Mouse (Mus musculus) liver, embryonic 11.5 days (tissue): ENCODE data around the gene Gas2. TPM values are rescaled to one million over a fixed set of nuclear protein-coding genes. Genes with fewer than 3 reads are reported as not detected.

ENCODE experiments used
- ATAC-seq: fragments of 200-750 bp; cut with Nextera tagmentation; replicated peaks from 2 replicates; pipeline ENCODE4 v1.8.0; 2017; ENCODE audit warnings: moderate number of reproducible peaks, mild to moderate bottlenecking, moderate TSS enrichment, moderate library complexity; ENCODE audit not compliant: low FRiP score
- DNase-seq: peaks from one replicate; pipeline ENCODE4 v3.0.0-alpha.2; 2017; ENCODE audit warnings: low spot score
- H3K27ac ChIP-seq: fragments of 300-500 bp; sonication (generic); 2 replicates; pipeline ENCODE4 v1.5.1; 2014; ENCODE audit warnings: mild to moderate bottlenecking, low read depth, low read length, control low read depth
- H3K27me3 ChIP-seq: fragments of 300-500 bp; sonication (generic); replicated peaks from 2 replicates; pipeline ENCODE4 v1.6.1; 2014; ENCODE audit warnings: low read length, mixed read lengths; ENCODE audit not compliant: control insufficient read depth, insufficient read depth
- H3K36me3 ChIP-seq: fragments of 300-500 bp; sonication (generic); 2 replicates; pipeline ENCODE4 v1.6.1; 2014; ENCODE audit warnings: mild to moderate bottlenecking, low read length, moderate library complexity, mixed read lengths; ENCODE audit not compliant: control insufficient read depth, insufficient read depth
- H3K4me1 ChIP-seq: fragments of 300-500 bp; sonication (generic); replicated peaks from 2 replicates; pipeline ENCODE4 v1.6.1; 2014; ENCODE audit warnings: low read length, mixed read lengths; ENCODE audit not compliant: control insufficient read depth, insufficient read depth
- H3K4me2 ChIP-seq: fragments of 300-500 bp; sonication (generic); 2 replicates; pipeline ENCODE4 v1.6.1; 2014; ENCODE audit warnings: mild to moderate bottlenecking, control low read depth, moderate library complexity
- H3K4me3 ChIP-seq: fragments of 300-500 bp; sonication (generic); 2 replicates; pipeline ENCODE4 v1.5.1; 2014; ENCODE audit warnings: low read depth, low read length, control low read depth
- H3K9ac ChIP-seq: fragments of 300-500 bp; sonication (generic); 2 replicates; pipeline ENCODE4 v1.6.1; 2014; ENCODE audit warnings: low read depth, low read length, control low read depth
- H3K9me3 ChIP-seq: fragments of 300-500 bp; sonication (generic); 2 replicates; pipeline ENCODE4 v1.6.1; 2016; ENCODE audit warnings: low read length, inconsistent platforms, mixed read lengths; ENCODE audit not compliant: control insufficient read depth
- WGBS: fragments of 180-500 bp; shearing (Covaris S2); extraction: QIAGEN DNeasy Blood & Tissue Kit; methylation state at CpG from one replicate; pipeline ENCODE4 v1.1.7; 2014; 5-methylcytosine and 5-hydroxymethylcytosine counted together
- polyA plus RNA-seq: library from polyadenylated mRNA; unstranded; fragments of >200 nt; fragmentation: Nextera tagmentation; extraction: Ambion mirVana; gene quantifications from 2 replicates; pipeline ENCODE4 v1.2.1, GENCODE M21; 2014

The Gas2 gene
- polyA plus RNA-seq, 1 experiment from 2014 or later, result 13.3 TPM

GRCm38 (mm10) chr7:51937337-51937736 is 75.5 kb downstream of the Gas2 start:
- no peak for ATAC-seq
- no peak for DNase-seq
- Histone ChIP-seq H3K9ac (no peak overlapping the region), H3K9me3 (no peaks in the 10 kb centered on the region), H3K27ac (no peak overlapping the region), H3K27me3 (no peaks in the 10 kb centered on the region), H3K4me2 (no peak overlapping the region), H3K4me1 (no peaks in the 10 kb centered on the region), H3K36me3 (no peaks in the 10 kb centered on the region), H3K4me3 (no peak overlapping the region)
- 73% methylated on average over 1 of the region's 1 CpGs for WGBS

- Histone ChIP-seq H3K4me2 (no peak overlapping the region), H3K4me3 (no peak overlapping the region), H3K27ac (no peak overlapping the region), H3K9me3 (no peaks in the 10 kb centered on the region), H3K27me3 (no peaks in the 10 kb centered on the region), H3K36me3 (no peaks in the 10 kb centered on the region), H3K4me1 (no peaks in the 10 kb centered on the region), H3K9ac (no peak overlapping the region)
- DNase-seq, result no peak
- 87% methylated on average over 2 of the region's 2 CpGs for WGBS
- ATAC-seq, result no peak
Observed at GRCm38 (mm10) chr7:51940461-51940860, 78.6 kb downstream of the Gas2 start.

- no peaks in the 10 kb centered on the region for H3K9me3 ChIP-seq
- H3K36me3 ChIP-seq, result no peaks in the 10 kb centered on the region
- no peak overlapping the region for H3K9ac ChIP-seq
- no peak for ATAC-seq
- H3K27ac ChIP-seq, result no peak overlapping the region
- H3K4me2 ChIP-seq, result no peak overlapping the region
- no peaks in the 10 kb centered on the region for H3K4me1 ChIP-seq
- H3K4me3 ChIP-seq, result no peak overlapping the region
- no peaks in the 10 kb centered on the region for H3K27me3 ChIP-seq
- WGBS, result 56% methylated on average over 9 of the region's 9 CpGs
- DNase-seq, result no peak
Observed at GRCm38 (mm10) chr7:51955424-51956041, 93.7 kb downstream of the Gas2 start.

GRCm38 (mm10) chr7:51957766-51958165 is 96.0 kb downstream of the Gas2 start:
- no peak overlapping the region for H3K9ac ChIP-seq
- H3K4me1 ChIP-seq, result no peaks in the 10 kb centered on the region
- no peak overlapping the region for H3K4me3 ChIP-seq
- no peak overlapping the region for H3K27ac ChIP-seq
- no peaks in the 10 kb centered on the region for H3K36me3 ChIP-seq
- no peaks in the 10 kb centered on the region for H3K9me3 ChIP-seq
- no peak for DNase-seq
- ATAC-seq, result no peak
- H3K4me2 ChIP-seq, result no peak overlapping the region
- no peaks in the 10 kb centered on the region for H3K27me3 ChIP-seq

GRCm38 (mm10) chr7:51960698-51961374 is 99.0 kb downstream of the Gas2 start:
- Histone ChIP-seq H3K27ac (no peak overlapping the region), H3K36me3 (no peaks in the 10 kb centered on the region), H3K9me3 (no peaks in the 10 kb centered on the region), H3K27me3 (no peaks in the 10 kb centered on the region), H3K4me3 (no peak overlapping the region), H3K4me1 (no peaks in the 10 kb centered on the region), H3K9ac (no peak overlapping the region), H3K4me2 (no peak overlapping the region)
- ATAC-seq (no peak), DNase-seq (no peak)
- 61% methylated on average over 6 of the region's 6 CpGs for WGBS

- no peak for DNase-seq
- WGBS, result 80% methylated on average over 10 of the region's 10 CpGs
- ATAC-seq, result no peak
- Histone ChIP-seq H3K36me3 (no peaks in the 10 kb centered on the region), H3K4me1 (no peaks in the 10 kb centered on the region), H3K27ac (no peak overlapping the region), H3K4me2 (no peak overlapping the region), H3K9me3 (no peaks in the 10 kb centered on the region), H3K9ac (no peak overlapping the region), H3K4me3 (no peak overlapping the region), H3K27me3 (no peaks in the 10 kb centered on the region)
Observed at GRCm38 (mm10) chr7:51962219-51962952, 100.6 kb downstream of the Gas2 start.

GRCm38 (mm10) chr7:51964681-51965080 is 102.9 kb downstream of the Gas2 start:
- Histone ChIP-seq H3K4me2 (no peak overlapping the region), H3K27ac (no peak overlapping the region), H3K27me3 (no peaks in the 10 kb centered on the region), H3K4me1 (no peaks in the 10 kb centered on the region), H3K9me3 (no peaks in the 10 kb centered on the region), H3K4me3 (no peak overlapping the region), H3K36me3 (no peaks in the 10 kb centered on the region), H3K9ac (no peak overlapping the region)
- DNase-seq (no peak), ATAC-seq (no peak)
- 85% methylated on average over 7 of the region's 7 CpGs for WGBS

- DNase-seq (no peak), ATAC-seq (no peak)
- Histone ChIP-seq H3K4me2 (no peak overlapping the region), H3K27ac (no peak overlapping the region), H3K4me3 (no peak overlapping the region), H3K9me3 (no peaks in the 10 kb centered on the region), H3K9ac (no peak overlapping the region), H3K36me3 (no peaks in the 10 kb centered on the region), H3K4me1 (no peaks in the 10 kb centered on the region), H3K27me3 (no peaks in the 10 kb centered on the region)
- WGBS, result 62% methylated on average over 4 of the region's 4 CpGs
Observed at GRCm38 (mm10) chr7:51967581-51967980, 105.8 kb downstream of the Gas2 start.

- ATAC-seq (no peak), DNase-seq (no peak)
- Histone ChIP-seq H3K4me2 (no peak overlapping the region), H3K9me3 (no peaks in the 10 kb centered on the region), H3K4me1 (no peaks in the 10 kb centered on the region), H3K36me3 (no peaks in the 10 kb centered on the region), H3K4me3 (no peak overlapping the region), H3K27me3 (no peaks in the 10 kb centered on the region), H3K27ac (no peak overlapping the region), H3K9ac (no peak overlapping the region)
Observed at GRCm38 (mm10) chr7:51969379-51969778, 107.6 kb downstream of the Gas2 start.
